Mouse (Mus musculus) lung, postnatal 0 days (tissue): Measurements from ENCODE around the gene Map4k5.

ENCODE experiments used
- CTCF ChIP-seq: IDR thresholded peaks from 2 replicates; pipeline ENCODE4 v1.5.1; 2016; ENCODE audit warnings: antibody characterized with exemption, mild to moderate bottlenecking
- EP300 ChIP-seq: IDR thresholded peaks from 2 replicates; pipeline ENCODE4 v1.6.1; 2016; ENCODE audit warnings: antibody characterized with exemption, mild to moderate bottlenecking, control low read depth

DNA sequence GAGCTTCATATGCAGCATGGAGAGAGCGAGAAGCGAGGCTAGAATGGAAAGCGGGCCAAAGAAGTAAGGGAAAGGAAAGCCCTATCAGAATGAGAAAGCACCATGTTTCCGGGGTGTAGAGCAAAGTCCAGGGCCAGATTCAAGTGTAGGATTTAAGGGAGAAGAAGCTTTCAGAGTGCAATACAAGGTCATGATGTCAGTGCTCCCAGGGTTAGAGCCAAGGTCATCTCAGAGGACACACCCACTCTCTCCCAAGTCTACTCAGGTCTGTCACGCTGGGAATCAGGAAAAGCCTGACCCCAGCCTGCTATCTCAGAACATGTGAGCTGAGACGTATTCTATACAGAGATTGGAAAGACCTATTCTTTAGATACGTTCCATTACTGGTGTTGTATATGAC is 18.9 kb upstream of the Map4k5 start:
- TF ChIP-seq CTCF (no peak), EP300 (no peak)
